Mouse (Mus musculus) ovary, adult 10 weeks (tissue): ENCODE data around the gene Sord. TPM values are rescaled to one million over a fixed set of nuclear protein-coding genes. Genes with fewer than 3 reads are reported as not detected.

Experiments
- polyA plus RNA-seq: library from polyadenylated mRNA; stranded (reverse); fragments of 350-450 nt; fragmentation: Illumina TruSeq; extraction: RNeasy Lipid Tissue Mini Kit (QIAGEN cat#74804); gene quantifications from one replicate; pipeline ENCODE4 v1.2.3, GENCODE M21; 2014

Gene Sord
- 21.6 TPM for polyA plus RNA-seq

DNA sequence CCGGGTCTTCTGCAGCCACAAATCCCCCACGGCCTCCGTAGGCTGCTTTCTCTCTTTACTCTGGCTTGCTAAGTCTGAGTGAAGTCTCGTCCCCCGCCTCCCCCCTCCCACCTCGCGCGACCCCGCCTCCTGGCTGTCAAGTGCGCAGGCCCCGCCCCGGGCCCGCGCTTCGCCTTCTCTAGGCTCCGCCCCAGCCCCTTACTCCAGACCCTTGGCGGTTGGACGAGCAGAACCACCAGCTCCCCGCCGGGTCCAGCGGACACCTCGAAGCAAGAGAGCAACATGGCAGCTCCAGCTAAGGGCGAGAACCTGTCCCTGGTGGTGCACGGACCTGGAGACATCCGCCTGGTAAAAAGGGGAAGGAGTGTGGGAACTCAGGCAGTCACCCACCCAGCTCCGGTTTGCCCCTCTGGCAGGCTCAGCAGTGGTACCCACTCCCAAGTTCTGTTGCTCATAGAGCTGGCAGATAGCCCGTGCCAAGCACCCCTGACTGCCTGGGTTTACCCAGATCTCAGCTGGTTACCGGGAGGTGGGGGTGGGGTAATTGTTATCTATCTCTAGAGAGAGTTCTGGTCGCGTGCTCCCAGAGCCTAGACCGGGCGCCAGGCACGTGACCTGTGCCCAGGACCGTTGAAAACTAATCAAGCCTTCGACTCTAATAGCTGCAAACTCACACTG, at the start of gene Sord:
Sord (plus strand) TSS at position 139 of the 678 bp plus-strand sequence.

DNA sequence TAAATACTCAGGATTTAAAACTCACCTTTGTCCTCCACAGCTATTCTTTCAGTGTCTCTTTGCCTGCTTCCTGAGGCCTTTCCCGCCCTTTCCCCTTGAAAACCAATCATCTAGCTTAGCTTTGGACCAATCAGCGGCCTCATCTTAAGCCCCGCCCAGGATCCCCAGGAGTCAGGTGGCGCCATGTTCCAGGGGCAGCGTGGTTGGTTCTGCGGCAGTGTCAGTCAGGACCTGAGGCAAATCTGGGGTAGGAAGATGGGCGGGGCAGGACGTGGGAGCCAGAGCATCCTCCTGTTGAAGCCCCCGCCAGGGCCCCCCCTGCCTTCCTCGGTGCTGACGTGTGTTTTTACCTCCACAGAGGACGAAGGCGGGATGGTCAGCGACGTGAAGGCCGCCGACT, 48.4 kb upstream of the Sord start, which contains the start of the genes Patl2 and Terb2:
Patl2 (minus strand) TSS at position 84 of the 400 bp plus-strand sequence.
Terb2 (plus strand) TSS at position 167 of the 400 bp plus-strand sequence.

DNA sequence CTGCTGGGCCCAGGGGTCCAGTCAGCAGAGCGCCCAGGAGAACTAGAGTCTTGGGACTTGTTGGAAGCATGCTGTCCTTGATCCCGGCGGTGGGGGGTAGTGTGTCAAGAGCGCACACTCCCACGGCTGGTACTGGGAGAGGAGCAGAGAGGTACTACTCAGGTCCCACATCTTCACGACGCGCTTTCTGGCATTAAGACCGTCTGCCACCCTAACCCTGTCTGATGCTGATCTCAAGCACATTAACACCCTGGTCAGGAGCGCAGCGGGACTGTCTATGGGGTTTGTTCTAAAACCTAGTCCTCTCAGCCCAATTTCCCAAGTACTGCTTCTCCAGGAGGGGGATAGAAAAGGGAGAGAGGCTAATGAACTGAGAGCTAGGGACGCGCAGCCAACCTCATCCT, 63.5 kb downstream of the Sord start, which contains the start of gene Duox2:
Duox2 (minus strand) TSS at position 354 of the 404 bp plus-strand sequence.

DNA sequence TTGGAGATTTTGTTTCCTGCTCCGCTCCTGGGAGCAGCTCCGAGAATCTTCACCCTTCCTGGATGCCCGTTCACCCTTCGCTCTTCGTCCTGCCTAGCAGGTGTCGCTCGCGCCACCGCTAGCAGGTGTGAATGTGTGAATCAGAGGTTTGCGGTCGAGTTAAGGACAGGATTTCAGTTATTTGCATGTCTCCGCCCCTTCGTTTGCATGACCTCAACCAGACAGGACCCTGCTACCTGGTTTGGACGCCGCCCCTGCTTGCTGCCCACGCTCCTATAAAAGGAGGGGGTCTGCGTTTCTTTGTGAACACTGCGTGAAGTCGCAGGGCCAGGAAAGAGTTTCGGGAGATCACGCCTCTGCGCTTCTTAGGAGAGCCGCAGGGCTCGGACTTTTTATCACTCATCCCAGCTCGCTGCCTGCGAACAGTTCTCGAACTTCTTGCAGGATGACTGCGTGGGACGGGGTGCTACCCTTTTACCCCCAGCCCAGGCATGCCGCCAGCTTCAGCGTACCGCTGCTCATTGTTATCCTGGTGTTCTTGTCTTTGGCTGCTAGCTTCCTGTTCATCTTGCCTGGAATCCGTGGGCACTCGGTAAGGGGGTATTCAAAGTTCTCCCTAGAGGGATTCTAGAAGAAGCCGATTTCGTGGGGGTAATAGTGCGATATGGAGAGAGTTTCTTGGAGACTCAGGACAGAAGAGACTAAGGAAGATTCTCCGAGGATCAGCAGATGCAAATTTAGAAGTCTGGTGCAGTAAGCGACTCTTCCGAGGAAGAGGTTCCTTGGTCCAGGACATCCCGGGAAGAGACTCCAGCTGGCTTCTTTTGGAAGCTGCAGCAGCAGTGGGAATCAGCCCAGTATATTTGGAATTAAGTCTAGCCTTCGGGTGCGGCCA, 64.3 kb downstream of the Sord start, which contains the start of gene Duoxa2:
Duoxa2 (plus strand) TSS at position 305 of the 895 bp plus-strand sequence.

DNA sequence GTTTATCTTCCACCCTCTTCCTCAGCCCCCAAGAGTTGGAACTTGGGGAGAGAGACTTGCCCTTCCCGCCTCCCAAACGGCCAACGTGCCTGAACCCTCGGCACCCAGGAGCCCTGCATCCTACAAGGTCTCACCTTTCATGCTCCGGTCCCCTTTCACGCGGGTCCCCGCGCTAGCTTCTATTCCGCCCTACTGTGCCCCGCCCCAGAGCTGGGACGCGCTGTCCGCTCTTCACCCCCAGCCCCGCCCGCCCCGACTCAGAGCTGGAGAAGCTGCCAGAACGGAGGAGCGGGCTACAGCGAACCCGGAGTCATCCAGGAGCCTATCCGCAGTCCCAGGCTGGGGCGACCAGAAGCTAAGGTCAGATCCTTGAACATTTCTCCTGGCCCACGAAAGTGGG, 79.0 kb downstream of the Sord start, which contains the start of gene Duoxa1:
Duoxa1 (minus strand) TSS at position 195 of the 400 bp plus-strand sequence.

Other genes starting within 250 kb of the Sord start
- 114 TPM for gene Eif3j1, start 206.2 kb upstream of the Sord start, polyA plus RNA-seq
- gene Spg11, start 116.4 kb upstream of the Sord start, polyA plus RNA-seq, result 10.4 TPM
- 2,807 TPM for gene B2m, start 87.1 kb upstream of the Sord start, polyA plus RNA-seq
- not detected for gene Trim69, start 74.0 kb upstream of the Sord start, polyA plus RNA-seq
- 1.0 TPM for gene Patl2, start 48.6 kb upstream of the Sord start, polyA plus RNA-seq
- not detected for gene Terb2, start 48.5 kb upstream of the Sord start, polyA plus RNA-seq
- gene Duox2, start 63.7 kb downstream of the Sord start, polyA plus RNA-seq, result 0.20 TPM
- not detected for gene Duoxa2, start 64.2 kb downstream of the Sord start, polyA plus RNA-seq
- gene Duoxa1, start 79.0 kb downstream of the Sord start, polyA plus RNA-seq, result not detected
- not detected for gene Duox1, start 80.9 kb downstream of the Sord start, polyA plus RNA-seq
- gene Shf, start 134.4 kb downstream of the Sord start, polyA plus RNA-seq, result not detected
- 0.51 TPM for gene Slc28a2, start 191.7 kb downstream of the Sord start, polyA plus RNA-seq